Mouse (Mus musculus) MEL (cell line): Measurements from ENCODE around the gene Ubn1.

ENCODE experiments used
- BHLHE40 ChIP-seq: IDR thresholded peaks from 2 replicates; pipeline ENCODE4 v1.6.1; 2012; ENCODE audit warnings: low read depth, mild to moderate bottlenecking, inconsistent platforms, low read length, improper control_type of control experiment, borderline replicate concordance
- CHD2 ChIP-seq: IDR thresholded peaks from 2 replicates; pipeline ENCODE4 v1.6.1; 2011; ENCODE audit warnings: low read length, improper control_type of control experiment
- CTCF ChIP-seq, 3 experiments: IDR thresholded peaks in 2 of 3; conservative IDR thresholded peaks in 1 of 3; 2 replicates each; pipeline ENCODE4 v1.5.1; 2011 to 2012; ENCODE audit warnings: low read length in 3 of 3, low read depth in 2 of 3, mild to moderate bottlenecking in 2 of 3, improper control_type of control experiment in 1 of 3, inconsistent platforms in 1 of 3, mixed read lengths in 1 of 3, moderate library complexity in 1 of 3; ENCODE audit not compliant: control insufficient read depth in 1 of 3, insufficient read depth in 1 of 3, poor library complexity in 1 of 3, severe bottlenecking in 1 of 3
- EP300 ChIP-seq, 2 experiments: IDR thresholded peaks; 2 replicates each; pipeline ENCODE4 v1.6.1; 2011; ENCODE audit warnings: improper control_type of control experiment in 2 of 2, low read length in 2 of 2, low read depth in 1 of 2, mild to moderate bottlenecking in 1 of 2
- GABPA ChIP-seq: IDR thresholded peaks from 2 replicates; pipeline ENCODE4 v1.6.1; 2012; ENCODE audit warnings: low read depth, mild to moderate bottlenecking, inconsistent platforms, low read length, improper control_type of control experiment, moderate library complexity
- GATA1 ChIP-seq: IDR thresholded peaks from 2 replicates; pipeline ENCODE4 v1.6.1; 2011; ENCODE audit warnings: low read depth, low read length, improper control_type of control experiment
- MAFK ChIP-seq: IDR thresholded peaks from 2 replicates; pipeline ENCODE4 v1.6.1; 2011; ENCODE audit warnings: low read depth, mild to moderate bottlenecking, low read length, improper control_type of control experiment, borderline replicate concordance
- MEF2A ChIP-seq: IDR thresholded peaks from 2 replicates; pipeline ENCODE4 v1.6.1; 2014; ENCODE audit warnings: low read depth, mild to moderate bottlenecking, inconsistent platforms, low read length, improper control_type of control experiment; ENCODE audit not compliant: poor library complexity, insufficient replicate concordance, severe bottlenecking; ENCODE audit errors: extremely low read depth
- POLR2A ChIP-seq, 2 experiments: IDR thresholded peaks; 2 replicates each; pipeline ENCODE4 v1.6.1; 2011 to 2012; ENCODE audit warnings: low read length in 2 of 2, mild to moderate bottlenecking in 2 of 2, control low read depth in 1 of 2, improper control_type of control experiment in 1 of 2, low read depth in 1 of 2, moderate library complexity in 1 of 2; ENCODE audit not compliant: control insufficient read depth in 1 of 2, insufficient read depth in 1 of 2, poor library complexity in 1 of 2
- SIN3A ChIP-seq: IDR thresholded peaks from 2 replicates; pipeline ENCODE4 v1.6.1; 2012; ENCODE audit warnings: low read length, improper control_type of control experiment, inconsistent platforms
- USF2 ChIP-seq, 2 experiments: IDR thresholded peaks; 2 replicates each; pipeline ENCODE4 v1.6.1; 2011 to 2012; ENCODE audit warnings: improper control_type of control experiment in 2 of 2, low read length in 2 of 2, borderline replicate concordance in 1 of 2, inconsistent platforms in 1 of 2, low read depth in 1 of 2, mild to moderate bottlenecking in 1 of 2; ENCODE audit not compliant: insufficient read depth in 1 of 2
- ZKSCAN1 ChIP-seq: IDR thresholded peaks from 2 replicates; pipeline ENCODE4 v1.6.1; 2012; ENCODE audit warnings: low read depth, mild to moderate bottlenecking, inconsistent platforms, low read length, improper control_type of control experiment, moderate library complexity
- ZNF384 ChIP-seq: IDR thresholded peaks from 2 replicates; pipeline ENCODE4 v1.6.1; 2012; ENCODE audit warnings: low read depth, mild to moderate bottlenecking, inconsistent platforms, low read length, improper control_type of control experiment

GRCm38 (mm10) chr16:5101000-5101399 is 51.1 kb downstream of the Ubn1 start:
- TF ChIP-seq GABPA (no peak), CHD2 (no peak), CTCF (IDR thresholded peaks at IDR 0.05 in 2 of 3, conservative IDR thresholded peaks at IDR 0.05 in 1 of 3; ENCODE audit: control insufficient read depth in 1 of 3, insufficient read depth in 1 of 3, low read depth in 2 of 3, low read length in 3 of 3, poor library complexity in 1 of 3, severe bottlenecking in 1 of 3) (no peak), GATA1 (no peak), SIN3A (no peak), MEF2A (no peak), EP300 (IDR thresholded peaks at IDR 0.05; ENCODE audit: low read depth in 1 of 2, low read length in 2 of 2) (no peak), ZNF384 (no peak), USF2 (IDR thresholded peaks at IDR 0.05; ENCODE audit: borderline replicate concordance in 1 of 2, insufficient read depth in 1 of 2, low read depth in 1 of 2, low read length in 2 of 2) (no peak), MAFK (no peak), BHLHE40 (no peak), POLR2A (IDR thresholded peaks at IDR 0.05; ENCODE audit: control insufficient read depth in 1 of 2, insufficient read depth in 1 of 2, low read depth in 1 of 2, low read length in 2 of 2, poor library complexity in 1 of 2) (no peak), ZKSCAN1 (no peak)
